Mouse (Mus musculus) erythroid progenitor cell, adult 5-6 weeks (primary cell): ENCODE data around the gene Thap3. TPM values are rescaled to one million over a fixed set of nuclear protein-coding genes. Genes with fewer than 3 reads are reported as not detected.

ENCODE experiments used
- ATAC-seq: replicated peaks from 2 replicates; pipeline ENCODE4 v1.8.0; 2016; ENCODE audit warnings: moderate number of reproducible peaks, mild to moderate bottlenecking, moderate TSS enrichment, inconsistent platforms; ENCODE audit not compliant: poor library complexity, low FRiP score, severe bottlenecking
- total RNA-seq, 2 experiments: library from RNA; stranded (forward) in 1 of 2; stranded (reverse) in 1 of 2; fragments of 150-400 nt in 1 of 2; fragments of 186-747, 209-891 nt in 1 of 2; gene quantifications; 2 replicates each; pipeline versions ENCODE4 v1.2.3 to v1.2.4; 2015 to 2017; ENCODE audit warnings: low replicate concordance in 2 of 2

The Thap3 gene
- total RNA-seq, 2 experiments from 2014 or later: 4.0 TPM; not detected in 1

GRCm38 (mm10) chr4:151946211-151946610 lies 42.6 kb downstream of the Thap3 start:
- ATAC-seq: no peak

- ATAC-seq: no peak
These were observed 50.7 kb downstream of the Thap3 start for GRCm38 (mm10) chr4:151938089-151938488.

GRCm38 (mm10) chr4:151937441-151937840 lies 51.4 kb downstream of the Thap3 start:
- no peak for ATAC-seq

- no peak for ATAC-seq
These were observed 54.6 kb downstream of the Thap3 start for GRCm38 (mm10) chr4:151934215-151934572.

- ATAC-seq: peak; percentile 89
These were observed 55.1 kb downstream of the Thap3 start, which contains the start of gene Dnajc11 for GRCm38 (mm10) chr4:151933505-151934214. Dnajc11 (plus strand) TSS chr4:151933691.

Other genes with a start within 250 kb of the Thap3 start
- gene Camta1, start 127.1 kb downstream of the Thap3 start, total RNA-seq (2015; ENCODE audit: low replicate concordance): 67.5 and 120 TPM in 2 replicates
- 13.5 and 41.5 TPM in 2 replicates for gene Camta1, start 127.1 kb downstream of the Thap3 start, total RNA-seq (2017; ENCODE audit: low replicate concordance)
- gene Dnajc11, start 55.3 kb downstream of the Thap3 start, total RNA-seq (2015; ENCODE audit: low replicate concordance): 41.9 and 46.9 TPM in 2 replicates
- gene Dnajc11, start 55.3 kb downstream of the Thap3 start, total RNA-seq (2017; ENCODE audit: low replicate concordance): 72.3 and 79.2 TPM in 2 replicates
- gene Phf13, start 7.3 kb upstream of the Thap3 start, total RNA-seq (2015; ENCODE audit: low replicate concordance): 2.5 and 2.9 TPM in 2 replicates
- gene Phf13, start 7.3 kb upstream of the Thap3 start, total RNA-seq (2017; ENCODE audit: low replicate concordance): 0.83 and 4.6 TPM in 2 replicates
- 1.3 and 2.9 TPM in 2 replicates for gene Klhl21, start 19.8 kb upstream of the Thap3 start, total RNA-seq (2015; ENCODE audit: low replicate concordance)
- 0.91 and 1.0 TPM in 2 replicates for gene Klhl21, start 19.8 kb upstream of the Thap3 start, total RNA-seq (2017; ENCODE audit: low replicate concordance)
- gene Zbtb48, start 38.7 kb upstream of the Thap3 start, total RNA-seq (2015; ENCODE audit: low replicate concordance): 5.4 TPM in 1 of 2 replicates, not detected in the other
- gene Zbtb48, start 38.7 kb upstream of the Thap3 start, total RNA-seq (2017; ENCODE audit: low replicate concordance): 2.7 and 4.2 TPM in 2 replicates
- gene Tas1r1, start 49.6 kb upstream of the Thap3 start, total RNA-seq (2015; ENCODE audit: low replicate concordance): not detected in 2 replicates
- gene Tas1r1, start 49.6 kb upstream of the Thap3 start, total RNA-seq (2017; ENCODE audit: low replicate concordance): not detected in 2 replicates
- 7.1 and 10.1 TPM in 2 replicates for gene Nol9, start 50.3 kb upstream of the Thap3 start, total RNA-seq (2015; ENCODE audit: low replicate concordance)
- 4.9 and 5.0 TPM in 2 replicates for gene Nol9, start 50.3 kb upstream of the Thap3 start, total RNA-seq (2017; ENCODE audit: low replicate concordance)
- gene Plekhg5, start 83.5 kb upstream of the Thap3 start, total RNA-seq (2015; ENCODE audit: low replicate concordance): 1.7 and 2.9 TPM in 2 replicates
- 3.5 and 5.3 TPM in 2 replicates for gene Plekhg5, start 83.5 kb upstream of the Thap3 start, total RNA-seq (2017; ENCODE audit: low replicate concordance)
- not detected in 2 replicates for gene Tnfrsf25, start 126.9 kb upstream of the Thap3 start, total RNA-seq (2015; ENCODE audit: low replicate concordance)
- gene Tnfrsf25, start 126.9 kb upstream of the Thap3 start, total RNA-seq (2017; ENCODE audit: low replicate concordance): 2.0 TPM in 1 of 2 replicates, not detected in the other
- gene Espn, start 163.4 kb upstream of the Thap3 start, total RNA-seq (2015; ENCODE audit: low replicate concordance): 0.72 TPM in 1 of 2 replicates, not detected in the other
- not detected in 2 replicates for gene Espn, start 163.4 kb upstream of the Thap3 start, total RNA-seq (2017; ENCODE audit: low replicate concordance)
- not detected in 2 replicates for gene Hes2, start 169.9 kb upstream of the Thap3 start, total RNA-seq (2015; ENCODE audit: low replicate concordance)
- not detected in 2 replicates for gene Hes2, start 169.9 kb upstream of the Thap3 start, total RNA-seq (2017; ENCODE audit: low replicate concordance)
- 15.1 and 30.2 TPM in 2 replicates for gene Acot7, start 189.1 kb upstream of the Thap3 start, total RNA-seq (2015; ENCODE audit: low replicate concordance)
- gene Acot7, start 189.1 kb upstream of the Thap3 start, total RNA-seq (2017; ENCODE audit: low replicate concordance): 3.7 and 3.9 TPM in 2 replicates